Mouse (Mus musculus) stomach, postnatal 0 days (tissue): ENCODE measurements around the gene Btbd16.

Experiments used
- CTCF ChIP-seq: IDR thresholded peaks from 2 replicates; pipeline ENCODE4 v1.5.1; 2016; ENCODE audit warnings: antibody characterized with exemption, low read depth, mild to moderate bottlenecking, moderate library complexity
- EP300 ChIP-seq: optimal IDR thresholded peaks from 2 replicates; pipeline ENCODE3; 2016; ENCODE audit warnings: antibody characterized with exemption

DNA sequence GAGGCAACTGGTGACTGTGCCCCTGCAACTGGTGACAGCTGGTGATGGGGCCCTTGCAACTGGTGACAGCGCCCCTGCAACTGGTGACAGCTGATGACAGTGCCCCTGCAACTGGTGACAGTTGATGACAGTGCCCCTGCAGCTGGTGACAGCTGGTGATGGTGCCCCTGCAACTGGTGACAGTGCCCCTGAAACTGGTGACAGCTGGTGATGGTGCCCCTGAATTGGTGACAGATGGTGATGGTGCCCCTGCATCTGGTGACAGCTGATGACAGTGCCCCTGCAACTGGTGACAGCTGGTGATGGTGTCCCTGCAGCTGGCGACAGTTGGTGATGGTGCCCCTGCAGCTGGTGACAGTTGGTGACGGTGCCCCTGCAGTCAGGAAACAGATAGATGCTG lies 52.5 kb downstream of the Btbd16 start:
- TF ChIP-seq CTCF, result no peak
- no peak for TF ChIP-seq EP300
